In the genomic region with DNA sequence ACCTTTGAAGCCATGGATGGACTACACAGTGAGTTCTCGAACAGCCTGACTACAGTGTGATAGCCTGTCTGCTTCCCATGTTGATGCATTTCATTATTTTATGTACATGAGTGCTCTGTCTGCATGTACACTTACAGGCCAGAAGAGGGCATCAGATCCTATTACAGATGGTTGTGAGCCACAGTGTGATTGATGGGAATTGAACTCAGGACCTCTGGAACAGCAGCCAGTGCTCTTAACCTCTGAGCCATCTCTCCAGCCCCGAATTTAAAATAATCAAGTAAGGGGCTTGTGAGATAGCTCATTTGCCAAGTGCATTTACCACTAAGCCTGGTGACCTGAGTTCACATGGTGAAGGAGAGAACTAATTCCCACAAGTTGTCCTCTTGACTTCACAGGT, we compare ENCODE assay signal across 13 mouse cellular contexts. TPM values are rescaled to one million over a fixed set of nuclear protein-coding genes. Genes with fewer than 3 reads are reported as not detected.
DNase-seq lines count a peak whose midpoint lies in the region; ATAC-seq and TF ChIP-seq lines count a peak whose summit lies in the region.
"Had no signal": no experiment of that assay in that cellular context is flagged by ENCODE, and none has a peak within 500 bp of the region (broad histone marks: within the 10 kb centered on the region; RNA-seq: fewer than 3 reads in every experiment).

No protein-coding gene starts in this region.

- DNase-seq in kidney, adult 2 months = peak; percentile 12
- DNase-seq in kidney, postnatal 10 days = no peak
- DNase-seq in 3134 (ENCODE audit: extremely low read depth, insufficient read length, low spot score) = peak; percentile 39
- peak; percentile 47 for DNase-seq in 3T3-L1 (ENCODE audit: low read depth, low spot score)
- peak; percentile 69 for DNase-seq in R1 (ENCODE audit: low read depth, low spot score)
- DNase-seq in adipocyte (ENCODE audit: low spot score) = no peak
- no peak for DNase-seq in right cerebral cortex, adult 18-20 months
- DNase-seq: adrenal gland, postnatal 36 days; layer of hippocampus, adult 9-11 months; lung, postnatal 14 days; spleen, adult 18-20 months had no signal

- no peak for TF ChIP-seq POLR2A in kidney, adult 2 months (IDR thresholded peaks at IDR 0.05; ENCODE audit: low read depth, low read length)

- no peaks in the 10 kb centered on the region for H3K36me3 ChIP-seq in kidney, adult 2 months (ENCODE audit: control insufficient read depth, insufficient read depth, low read length)
- H3K36me3 ChIP-seq: midbrain, embryonic 10.5 days had no signal

- no peak for ATAC-seq in frontal cortex, adult (ENCODE audit: low TSS enrichment)

- TF ChIP-seq CTCF in kidney, adult 2 months (conservative IDR thresholded peaks at IDR 0.05; ENCODE audit: insufficient read depth, insufficient read length, low read depth, low read length) = 0 out of 2 replicates have a peak, but pooled peaks have one; percentile 9

- H3K27me3 ChIP-seq in kidney, adult 2 months (replicated peaks; ENCODE audit: control insufficient read depth, insufficient read depth, low read length) = no peaks in the 10 kb centered on the region

- H3K4me3 ChIP-seq in kidney, adult 2 months (ENCODE audit: insufficient read depth, low read depth, low read length) = no peak overlapping the region
- H3K4me3 ChIP-seq: midbrain, embryonic 10.5 days had no signal

- peaks cover 4% of the 10 kb centered on the region; the same call in 1 of the 2 replicates for H3K4me1 ChIP-seq in kidney, adult 2 months (ENCODE audit: control insufficient read depth, insufficient read depth, low read length)

- no peak overlapping the region for H3K27ac ChIP-seq in kidney, adult 2 months (ENCODE audit: insufficient read depth, low read depth, low read length)
- H3K27ac ChIP-seq: midbrain, embryonic 10.5 days had no signal

- 71% methylated on average over 2 of the region's 2 CpGs for WGBS in kidney, adult 2 months

RNA-seq across cellular contexts. Expression of a gene that starts 4.1 kb away (rescaled TPM):
- 13.2 and 13.7 TPM in 2 replicates for polyA plus RNA-seq in kidney, adult 2 months (2012; rRNA removed)

RNA-seq across cellular contexts. Expression of a gene that starts 7.5 kb away (rescaled TPM):
- 17.9 and 18.7 TPM in 2 replicates for polyA plus RNA-seq in kidney, adult 2 months (2012; rRNA removed)

RNA-seq across cellular contexts. Expression of a gene that starts 48.3 kb away (rescaled TPM):
- polyA plus RNA-seq in kidney, adult 2 months (2012; rRNA removed) = 230 and 252 TPM in 2 replicates

Comparison
In these comparisons a context has a peak if more than half of its experiments do, and no peak if none do; other contexts are left out.
1. DNase-seq: peak in kidney, adult 2 months (single experiment), 3134 (single experiment), 3T3-L1 (single experiment) and R1 (single experiment); none in kidney, postnatal 10 days (single experiment), adipocyte (single experiment) and right cerebral cortex, adult 18-20 months (single experiment).